Mouse (Mus musculus): Measurements from ENCODE around the gene Rfng.

DNA sequence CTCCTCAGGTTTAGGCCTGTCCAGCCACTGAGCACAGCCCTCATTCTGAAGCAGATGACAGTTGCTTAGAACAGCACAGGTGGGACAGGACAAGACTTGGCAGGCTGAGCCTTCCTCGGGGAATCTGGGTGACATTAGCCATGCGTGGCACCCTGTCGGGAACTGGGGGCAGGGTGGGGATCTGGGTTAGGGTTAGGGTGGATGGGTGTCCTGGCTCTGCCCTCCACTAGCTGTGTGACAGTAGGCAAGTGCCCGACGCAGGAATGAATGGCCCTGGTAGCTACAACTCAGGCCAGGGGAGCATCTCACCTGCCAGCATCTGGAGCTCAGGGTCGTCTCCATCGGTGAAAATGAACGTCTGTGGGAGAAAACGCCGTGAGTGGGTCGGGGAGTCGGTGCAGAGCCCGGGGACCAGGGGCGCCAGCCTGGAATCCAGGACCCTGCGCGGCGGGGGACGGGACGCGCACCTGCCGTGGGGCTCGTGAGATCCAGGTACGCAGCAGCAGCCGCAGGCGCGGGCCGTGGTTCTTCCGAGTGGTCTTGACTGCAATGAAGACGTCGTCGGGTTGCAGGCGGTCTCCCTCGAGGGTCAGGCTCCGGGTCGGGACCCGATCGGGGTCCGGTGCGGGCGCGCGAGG, 462 bp downstream of the Rfng start:
- TF ChIP-seq CTCF (IDR thresholded peaks at IDR 0.05; ENCODE audit: low read depth), result no peak
- no peak for TF ChIP-seq EP300 (optimal IDR thresholded peaks at IDR 0.05)

Measured in stomach, postnatal 0 days (tissue).